Mouse (Mus musculus) layer of hippocampus, adult 18-20 months (tissue): ENCODE results near the gene Fbxl19. TPM values are rescaled to one million over a fixed set of nuclear protein-coding genes. Genes with fewer than 3 reads are reported as not detected.

Experiments
- DNase-seq, 2 experiments: peaks; one replicate each; pipeline ENCODE4 v3.0.0; 2022; ENCODE audit warnings: low spot score in 2 of 2
- long read RNA-seq: library from polyadenylated mRNA; stranded (forward); transcript quantifications from one replicate; pipeline ENCODE4 v2.0.0, GENCODE M21; 2021
- total RNA-seq, 2 experiments: library from RNA; stranded (reverse); gene quantifications; 2 replicates each; pipeline ENCODE4 v1.2.3; 2021

Gene Fbxl19
- 10 to 100 TPM; 59.2 to 59.7 TPM for total RNA-seq
- long read RNA-seq, partial matches to known transcripts = 7 of 18 reads
- long read RNA-seq, other reads (novel, unspliced or antisense) = 7 of 18 reads

DNA sequence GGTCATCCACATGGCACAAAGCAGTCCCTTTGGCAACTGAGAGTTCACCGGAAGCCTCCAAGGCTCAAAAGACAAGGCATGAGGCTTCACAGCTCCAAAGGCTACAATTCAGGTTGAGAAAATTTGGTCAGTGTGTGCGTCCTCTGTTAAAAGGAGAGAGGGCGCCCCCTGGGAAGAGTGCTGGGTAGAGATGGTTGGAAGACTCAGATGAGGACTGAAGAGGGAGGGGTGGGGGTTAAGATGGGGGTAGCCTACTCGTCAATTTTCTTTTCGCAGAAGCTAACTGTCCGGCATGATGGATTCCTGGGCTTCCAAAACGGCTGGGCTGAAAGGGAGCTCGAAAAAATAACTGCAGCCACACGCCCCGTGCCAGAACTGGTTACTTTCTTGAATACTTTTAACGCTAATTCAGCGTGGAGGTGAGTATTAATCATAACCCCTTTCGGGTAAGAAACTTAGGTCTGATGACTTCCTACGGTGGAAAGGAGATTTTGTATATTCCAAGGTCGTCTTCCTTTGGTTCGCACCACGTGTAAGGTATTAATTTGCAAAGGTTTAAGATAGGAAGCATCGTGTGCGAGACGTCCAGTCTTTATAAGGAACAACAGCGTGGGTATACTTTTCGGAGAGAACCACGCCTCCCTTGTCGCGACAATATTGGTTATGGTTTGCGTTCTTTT lies at the start of gene Fbxl19:
Fbxl19 (plus strand) TSS at position 178 of the 680 bp plus-strand sequence.
- DNase-seq = peak; percentile 67 to 83

DNA sequence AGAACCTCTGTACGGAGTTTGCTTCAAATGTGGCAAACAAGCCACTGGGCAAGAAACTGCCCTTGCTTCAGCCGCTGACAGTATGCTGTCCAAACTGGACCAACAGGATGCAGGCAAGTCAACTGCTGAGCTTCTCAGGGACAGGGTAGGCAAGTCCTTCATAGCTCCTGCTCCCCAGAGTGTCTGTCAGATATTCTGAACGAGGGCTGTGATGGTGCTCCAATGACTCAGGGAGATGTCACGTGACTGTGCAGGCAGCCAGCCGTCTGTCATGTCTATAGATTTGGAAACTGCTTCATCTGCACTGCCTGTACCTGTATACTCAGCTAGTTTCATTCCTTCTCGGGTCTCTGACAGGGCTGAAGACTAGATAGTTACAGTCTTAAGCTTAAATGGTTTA lies 45.4 kb upstream of the Fbxl19 start:
- peak; percentile 39 to 71 for DNase-seq

DNA sequence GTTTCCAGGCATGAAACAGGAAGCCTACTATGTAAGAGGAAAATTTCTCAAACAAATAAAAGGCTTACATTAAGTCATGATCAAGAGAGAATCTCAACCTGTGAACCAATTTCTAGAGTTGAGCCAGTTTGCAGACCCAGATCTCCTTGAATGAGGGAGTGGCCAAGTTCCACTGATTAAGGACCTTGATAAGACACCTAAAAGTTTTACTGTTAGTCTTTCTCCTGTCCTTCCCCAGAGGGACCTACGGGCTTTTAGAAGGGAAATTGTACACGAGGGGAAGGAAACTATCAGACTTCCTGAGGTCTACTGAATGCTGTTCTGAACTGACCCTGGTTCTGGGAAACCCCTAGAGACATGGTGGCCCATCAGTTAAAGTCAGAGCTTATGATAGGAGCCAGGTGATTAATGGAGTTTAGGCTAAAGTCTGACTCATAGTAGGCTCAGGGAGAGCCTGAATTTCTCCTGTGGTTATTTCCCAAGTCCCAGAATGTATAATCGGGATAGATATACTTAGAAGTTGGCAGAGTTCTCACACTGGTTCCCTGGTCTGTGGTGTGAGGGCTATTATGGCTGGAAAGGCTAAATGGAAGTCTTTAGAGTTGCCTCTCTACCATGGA lies 43.5 kb upstream of the Fbxl19 start:
- no peak for DNase-seq

DNA sequence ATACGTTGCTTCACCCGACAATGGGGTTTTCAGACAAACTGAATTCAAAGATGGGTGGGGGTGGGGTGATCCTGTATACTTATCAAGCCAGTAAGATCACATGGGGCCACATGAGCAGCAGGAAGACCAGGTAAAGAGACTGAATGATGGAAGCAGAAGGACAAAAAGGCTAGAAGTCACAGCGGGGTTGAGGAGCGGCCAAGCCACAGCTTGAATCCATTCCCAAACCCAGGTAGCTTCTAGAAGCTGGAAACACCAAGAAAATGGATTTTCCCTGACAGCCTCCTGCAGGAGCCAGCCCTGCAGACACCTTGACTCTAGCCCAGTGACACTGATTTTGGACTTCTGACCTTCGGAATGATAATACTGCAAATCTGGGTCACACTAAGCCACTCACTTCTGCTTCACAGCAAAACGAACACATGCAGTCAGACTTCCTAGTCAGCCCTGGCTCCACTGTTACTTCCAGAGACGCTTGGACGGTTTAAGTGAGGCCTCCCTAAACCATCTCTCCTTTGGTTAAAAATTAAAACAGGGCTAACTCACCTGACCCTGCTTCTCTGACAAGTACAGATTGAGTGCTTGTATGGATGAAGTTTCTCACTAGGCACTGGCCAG lies 40.7 kb upstream of the Fbxl19 start:
- no peak for DNase-seq

DNA sequence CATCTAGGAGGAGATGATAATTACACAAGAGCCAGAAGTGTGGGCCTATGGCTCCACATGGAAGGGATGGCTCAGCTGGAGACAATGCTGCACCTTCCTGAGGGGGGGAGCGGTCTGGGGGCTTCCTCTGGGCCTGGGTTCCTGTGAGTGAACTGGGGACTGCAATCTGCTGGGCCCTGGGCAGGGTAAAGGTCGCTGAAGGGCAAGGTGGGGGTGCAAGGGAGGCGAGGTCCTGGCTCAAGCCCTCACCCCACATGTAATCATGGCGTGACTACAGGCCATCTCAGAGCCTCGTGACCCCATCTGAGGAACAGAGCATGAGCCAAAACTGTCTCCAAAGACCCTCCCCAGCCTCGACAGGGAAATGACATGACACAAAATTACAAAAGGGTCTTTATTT lies 39.7 kb upstream of the Fbxl19 start:
- DNase-seq = no peak

DNA sequence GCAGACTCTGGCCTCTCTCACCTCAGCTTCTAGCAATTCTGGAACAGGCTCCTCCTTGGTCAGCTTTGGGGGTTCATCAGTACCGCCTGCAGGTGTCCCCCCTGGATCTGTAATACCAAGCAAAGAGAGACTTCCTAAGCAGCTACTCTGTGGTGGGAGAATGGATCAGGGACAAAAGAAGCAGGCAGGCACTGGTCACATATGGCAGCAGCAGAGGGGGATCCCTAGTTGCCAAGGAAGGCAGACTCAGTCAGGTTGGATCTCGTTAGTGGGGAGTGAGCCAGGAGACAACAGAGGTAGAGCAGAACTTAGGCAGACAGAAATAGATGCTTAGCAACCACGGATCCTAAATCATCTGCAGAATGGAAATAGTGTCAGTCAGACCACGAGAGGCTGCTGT lies 38.6 kb upstream of the Fbxl19 start:
- DNase-seq = no peak

DNA sequence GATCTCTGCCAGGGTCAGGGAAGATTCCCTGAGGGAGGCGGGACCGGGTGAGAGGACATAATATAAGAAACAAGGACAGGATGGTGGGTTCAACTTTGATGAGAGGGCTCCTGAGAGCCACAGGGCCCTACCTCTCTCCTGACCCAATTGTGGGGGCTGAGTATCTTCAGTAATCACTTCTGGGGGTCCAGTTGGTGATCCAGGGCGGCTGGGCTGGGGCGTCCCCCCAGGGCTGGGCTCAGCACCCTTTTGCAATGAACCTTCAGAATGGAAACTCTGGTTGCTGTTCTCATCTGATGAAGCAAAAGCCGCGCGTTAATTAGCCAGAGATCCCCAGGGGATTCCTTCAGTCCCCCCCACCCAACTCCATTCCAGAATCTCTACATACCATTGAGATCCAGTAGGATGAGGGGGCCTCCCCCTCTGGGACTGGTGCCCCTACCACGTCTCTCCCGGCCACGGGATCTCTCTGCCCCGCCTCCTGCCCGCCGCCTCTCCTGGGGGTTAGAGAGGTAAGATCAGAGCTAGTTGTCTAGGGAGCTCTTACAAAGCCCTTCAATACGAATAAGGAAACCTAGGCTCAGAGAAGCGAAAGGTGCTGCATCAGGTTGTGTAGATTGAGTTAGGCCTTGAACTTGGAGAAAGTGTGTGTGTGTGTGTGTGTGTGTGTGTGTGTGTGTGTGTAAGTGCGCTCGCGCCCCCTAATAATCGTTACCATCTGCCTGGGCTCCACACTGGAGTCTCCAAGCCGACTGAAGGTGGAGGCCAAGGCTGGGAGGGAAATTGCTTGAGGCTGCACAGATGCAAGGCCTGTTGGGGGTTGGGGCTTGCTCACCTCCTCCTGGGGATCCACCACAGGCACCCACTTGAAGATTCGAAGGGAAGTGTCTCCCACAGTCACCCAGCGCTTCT lies 37.0 kb upstream of the Fbxl19 start:
- no peak for DNase-seq

DNA sequence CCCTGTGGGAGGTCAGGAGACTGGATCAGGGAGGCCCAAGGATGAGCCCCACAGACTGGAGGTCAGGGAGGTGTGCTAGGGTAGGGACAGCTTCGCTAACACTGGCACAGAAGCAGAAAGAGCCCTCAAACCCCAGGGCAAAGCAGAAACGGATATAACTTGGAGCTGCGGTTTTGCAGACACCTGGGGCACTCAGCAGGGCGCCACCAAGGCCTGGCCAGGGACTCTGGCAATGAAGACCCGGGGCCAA lies 36.5 kb upstream of the Fbxl19 start:
- no peak for DNase-seq

DNA sequence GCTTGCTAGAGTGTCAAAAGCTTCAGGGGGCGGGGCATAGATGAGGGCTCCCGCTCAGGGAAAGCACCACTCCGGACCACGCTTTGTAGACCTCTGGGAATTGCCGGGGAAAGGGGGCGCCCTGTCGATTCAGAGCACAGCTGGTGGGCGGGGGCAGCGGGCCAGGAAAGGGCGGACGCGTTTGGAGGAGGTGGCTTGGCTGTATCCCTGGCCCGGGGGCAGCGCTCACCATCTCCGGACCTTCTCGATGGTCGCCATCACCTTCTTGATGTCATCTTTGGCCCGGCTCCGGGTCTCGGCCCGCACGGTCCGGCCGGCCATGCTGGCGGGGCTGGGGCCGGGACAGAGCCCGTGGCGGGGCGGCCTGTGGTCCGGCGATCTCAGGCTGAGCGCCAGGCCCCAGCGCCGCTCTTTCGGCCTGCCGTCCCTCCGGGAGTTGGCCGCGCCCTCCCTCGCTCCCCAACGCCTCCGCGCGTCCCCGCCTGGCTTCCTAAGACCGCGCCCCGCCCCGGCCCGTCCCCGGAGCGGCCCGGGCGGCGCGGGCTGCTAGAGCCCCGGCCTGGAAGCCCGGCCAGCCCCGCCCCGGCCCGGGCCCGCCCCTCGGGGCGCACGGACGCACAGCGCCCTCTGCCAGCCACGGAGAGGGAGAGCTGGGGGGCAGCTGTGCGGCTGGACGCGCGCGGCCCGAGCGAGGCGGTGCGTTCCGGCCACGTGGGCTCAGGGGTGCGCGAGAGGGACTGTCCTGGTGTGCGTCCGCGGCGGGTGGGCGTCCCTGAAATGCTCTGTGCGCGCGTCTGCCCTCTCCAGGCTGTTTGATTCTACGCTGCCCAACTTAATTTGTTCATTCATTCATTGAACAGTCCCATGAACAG lies 35.9 kb upstream of the Fbxl19 start, which contains the start of gene Bcl7c:
Bcl7c (minus strand) TSS at position 727 of the 872 bp plus-strand sequence.
- peak; percentile 82 to 84 for DNase-seq

DNA sequence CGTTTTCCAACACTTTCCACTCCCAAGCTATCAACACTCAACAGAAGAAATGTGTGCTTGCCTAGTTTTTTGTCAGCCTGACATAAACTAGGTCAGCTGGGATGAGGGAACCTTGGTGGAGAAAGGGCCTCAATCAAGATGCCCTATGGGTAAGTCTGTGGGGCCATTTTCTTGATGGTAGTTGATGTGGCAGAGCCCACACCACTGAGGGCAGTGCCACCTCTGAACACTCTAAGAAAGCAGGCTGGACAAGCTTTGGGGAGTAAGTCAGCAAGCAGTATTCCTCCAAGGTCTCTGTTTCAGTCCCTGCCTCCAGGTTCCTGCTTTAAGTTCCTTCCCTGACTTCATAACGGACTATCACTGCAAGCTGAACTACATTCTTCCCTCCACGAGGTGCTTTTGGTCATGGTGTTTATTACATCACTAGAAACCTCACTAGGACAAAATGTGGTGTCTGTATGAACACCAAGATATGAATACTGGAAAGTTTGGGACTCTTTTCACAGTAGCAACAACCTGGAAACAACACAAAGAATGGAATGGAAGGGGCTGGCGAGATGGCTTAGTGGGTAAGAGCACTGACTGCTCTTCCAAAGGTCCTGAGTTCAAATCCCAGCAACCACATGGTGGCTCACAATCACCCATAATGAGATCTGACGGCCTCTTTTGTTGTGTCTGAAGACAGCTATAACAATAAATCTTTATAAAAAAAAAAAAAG lies 34.9 kb upstream of the Fbxl19 start:
- no peak for DNase-seq

DNA sequence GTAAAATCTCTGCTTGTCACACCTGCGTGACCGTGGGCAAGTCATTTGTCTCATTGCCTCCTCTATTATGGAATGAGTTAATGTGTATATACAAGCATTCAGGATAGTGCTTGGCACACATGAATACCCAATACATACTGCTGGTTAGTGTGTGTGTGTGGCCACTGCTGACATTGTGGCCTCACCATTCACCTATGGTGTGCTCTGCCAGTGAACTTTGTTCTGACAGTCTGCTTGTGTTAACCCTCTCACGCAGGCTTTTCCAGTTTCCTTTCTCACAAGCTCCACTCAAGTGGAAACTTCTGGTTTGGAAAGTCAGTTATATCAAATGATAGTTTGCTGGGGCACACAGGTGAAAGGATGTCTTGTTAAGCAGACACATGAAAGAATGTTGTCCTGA lies 33.3 kb upstream of the Fbxl19 start:
- DNase-seq = no peak

DNA sequence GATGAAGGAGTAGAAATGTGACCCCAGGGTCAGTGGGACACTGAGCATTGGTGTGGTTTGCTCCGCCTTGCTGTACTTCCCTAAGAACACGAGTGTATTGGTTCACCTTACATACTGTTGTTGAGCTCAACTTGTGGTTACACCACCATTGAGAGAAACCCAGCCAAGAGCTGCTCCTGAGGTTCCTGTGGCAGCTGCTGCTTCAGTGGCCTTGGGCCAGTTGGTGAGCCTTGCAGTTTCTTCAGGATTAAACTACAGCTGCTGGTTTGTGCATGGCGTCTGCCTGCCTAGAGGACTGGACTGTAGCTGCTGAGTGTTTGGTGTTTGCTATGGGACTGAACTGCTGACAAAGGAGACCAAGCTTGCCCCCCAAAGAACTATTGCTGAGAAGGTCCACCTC lies 32.9 kb upstream of the Fbxl19 start:
- DNase-seq = no peak

DNA sequence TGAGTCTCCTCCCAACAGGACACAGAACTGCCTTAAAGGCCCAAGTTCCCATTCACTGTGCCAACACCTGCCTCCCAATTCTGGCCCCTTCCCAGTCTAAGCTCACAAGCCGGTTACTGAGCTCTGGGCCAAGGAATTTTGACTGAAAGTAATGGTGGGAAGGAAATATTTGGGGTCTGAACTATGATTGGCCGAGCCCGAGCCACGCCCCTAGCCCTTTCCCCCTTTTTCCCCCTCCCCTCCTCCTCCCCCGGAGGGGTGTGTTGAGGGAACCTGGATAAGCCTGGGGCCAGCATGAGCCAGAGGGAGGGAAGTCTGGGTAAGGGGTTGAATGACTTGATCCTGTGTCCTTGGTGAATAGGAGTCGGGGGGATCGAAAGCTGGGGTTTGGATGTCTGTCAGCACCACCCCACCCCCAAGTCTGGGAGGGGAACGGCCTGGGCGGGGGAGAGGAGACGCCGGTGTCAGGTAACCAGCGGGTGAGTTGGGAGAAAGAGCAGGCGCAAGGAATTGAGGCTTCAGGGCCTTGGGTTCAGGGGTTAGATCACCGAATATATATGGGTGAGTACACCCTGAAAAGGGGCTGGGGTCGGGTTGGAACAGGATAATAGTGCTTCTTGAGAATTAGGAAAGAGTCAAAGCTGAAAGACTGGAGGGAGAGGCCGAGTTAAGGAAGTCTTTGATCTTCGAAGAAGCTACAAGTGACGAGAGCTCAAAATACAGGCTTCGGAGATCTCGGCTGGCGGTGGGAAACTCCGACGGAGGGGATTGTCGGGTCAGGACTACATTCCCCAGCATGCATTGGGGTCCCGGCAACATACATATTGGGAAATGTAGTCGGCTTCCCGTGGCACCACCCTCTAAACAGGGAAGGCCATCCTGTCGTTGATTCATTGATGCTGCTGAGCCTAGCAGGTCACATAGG lies 31.6 kb upstream of the Fbxl19 start, which contains the start of gene Ctf1:
Ctf1 (plus strand) TSS at position 276 of the 925 bp plus-strand sequence.
- peak; percentile 68 to 81 for DNase-seq

DNA sequence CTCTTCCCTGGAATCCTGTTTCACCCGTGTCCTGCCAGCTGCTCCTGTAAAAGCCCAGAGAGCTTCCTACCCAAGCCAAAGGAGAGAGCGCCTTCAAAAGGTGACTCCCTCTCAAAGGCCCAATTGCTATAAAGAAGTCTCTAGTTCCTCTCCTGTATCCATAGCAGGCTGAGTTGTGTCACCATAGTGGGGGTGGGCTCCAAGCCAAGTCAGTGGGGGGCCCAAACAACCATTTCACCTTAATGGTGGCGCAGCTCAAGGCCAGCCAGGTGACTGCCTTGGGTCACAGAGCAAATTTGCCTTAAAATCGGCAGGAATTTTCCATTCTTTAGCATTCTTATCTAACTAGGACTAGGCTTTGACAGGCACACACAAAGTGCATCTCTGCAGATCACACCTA lies 29.5 kb upstream of the Fbxl19 start:
- DNase-seq = no peak

DNA sequence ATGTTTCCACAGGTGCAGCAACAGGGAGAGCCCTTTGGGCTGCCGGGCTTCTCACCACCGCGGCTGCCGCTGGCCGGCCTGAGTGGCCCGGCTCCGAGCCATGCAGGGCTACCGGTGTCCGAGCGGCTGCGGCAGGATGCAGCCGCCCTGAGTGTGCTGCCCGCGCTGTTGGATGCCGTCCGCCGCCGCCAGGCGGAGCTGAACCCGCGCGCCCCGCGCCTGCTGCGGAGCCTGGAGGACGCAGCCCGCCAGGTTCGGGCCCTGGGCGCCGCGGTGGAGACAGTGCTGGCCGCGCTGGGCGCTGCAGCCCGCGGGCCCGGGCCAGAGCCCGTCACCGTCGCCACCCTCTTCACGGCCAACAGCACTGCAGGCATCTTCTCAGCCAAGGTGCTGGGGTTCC lies 27.4 kb upstream of the Fbxl19 start:
- peak; percentile 27 to 47 for DNase-seq

DNA sequence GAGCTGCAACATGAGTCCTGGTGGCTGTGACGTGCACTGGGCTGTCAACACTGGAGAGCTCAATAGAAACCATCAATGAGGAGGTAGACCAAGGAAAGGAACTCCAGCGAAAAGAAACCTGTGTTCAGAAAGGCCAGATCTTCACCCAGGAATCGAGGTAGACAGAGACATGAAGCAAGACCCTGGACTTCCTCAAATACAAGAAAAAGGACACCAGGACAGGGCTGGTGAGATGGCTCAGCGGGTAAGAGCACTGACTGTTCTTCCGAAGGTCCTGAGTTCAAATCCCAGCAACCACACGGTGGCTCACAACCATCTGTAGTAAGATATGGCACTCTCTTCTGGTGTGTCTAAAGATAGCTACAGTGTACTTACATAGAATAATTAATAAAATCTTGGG lies 26.0 kb upstream of the Fbxl19 start:
- DNase-seq = no peak

DNA sequence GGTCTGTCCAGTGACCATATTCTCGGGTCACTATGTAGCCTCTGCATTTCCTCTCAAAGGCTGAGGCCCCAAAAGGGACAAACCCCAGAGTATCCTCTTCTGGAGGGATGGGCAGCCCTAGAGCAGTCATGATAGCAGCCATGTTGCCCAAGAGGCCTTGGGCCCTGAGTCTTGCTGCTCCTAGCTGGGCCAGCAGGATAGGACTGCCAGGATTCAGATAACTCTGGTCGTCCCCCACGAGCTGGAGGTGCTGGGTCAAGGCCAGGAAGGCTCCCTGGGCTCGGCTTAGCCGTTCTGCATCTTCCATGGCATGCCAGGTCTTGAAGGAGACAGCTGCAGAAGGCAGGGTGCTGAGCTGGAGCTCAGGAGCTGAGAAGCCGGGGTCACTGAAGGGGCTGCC lies 25.1 kb upstream of the Fbxl19 start:
- no peak for DNase-seq

DNA sequence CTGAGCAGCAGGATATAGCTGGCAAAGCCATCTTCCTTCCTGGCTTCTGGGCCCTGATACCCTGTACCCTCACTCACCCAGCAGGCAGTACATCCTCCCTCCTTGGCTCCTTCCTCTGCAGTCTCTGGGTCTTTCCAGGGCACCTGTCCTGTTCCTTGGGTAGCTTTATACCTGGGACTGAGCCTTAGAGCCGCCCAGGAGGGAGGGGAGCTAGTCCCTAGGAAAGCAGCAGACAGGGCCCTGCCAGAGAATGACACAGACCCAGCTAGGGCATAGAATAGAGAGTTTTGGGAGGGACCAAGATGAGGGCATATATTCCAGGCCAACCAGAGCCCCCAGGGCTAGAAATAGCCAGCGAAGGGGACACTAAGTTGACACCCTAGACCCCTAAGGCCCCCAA lies 18.9 kb upstream of the Fbxl19 start:
- no peak for DNase-seq

DNA sequence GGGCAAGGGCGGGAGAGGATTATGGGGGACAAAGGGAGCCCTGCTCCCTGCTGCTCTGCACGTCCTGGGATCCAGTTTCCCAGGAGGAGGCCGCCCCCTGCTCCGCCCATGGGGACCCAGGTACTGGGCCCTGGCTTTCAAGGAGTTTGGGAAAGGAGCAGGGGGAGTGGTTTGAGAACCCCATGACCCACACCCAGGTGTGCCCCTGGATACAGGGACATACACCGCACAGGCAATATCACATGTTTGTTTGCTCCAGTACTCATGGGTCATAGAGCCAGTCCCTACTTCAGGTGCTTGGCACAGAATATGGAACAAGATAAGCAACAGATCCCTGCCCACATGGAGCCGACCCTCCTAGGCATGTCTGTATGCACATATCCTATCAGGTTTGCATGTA lies 18.4 kb upstream of the Fbxl19 start:
- no peak for DNase-seq
